Mouse (Mus musculus): ENCODE measurements around the gene Daw1. TPM values are rescaled to one million over a fixed set of nuclear protein-coding genes. Genes with fewer than 3 reads are reported as not detected.

The Daw1 gene
- not detected in 2 replicates for polyA plus RNA-seq (2015; fragmentation: Nextera tagmentation; extraction: Ambion mirVana)

DNA sequence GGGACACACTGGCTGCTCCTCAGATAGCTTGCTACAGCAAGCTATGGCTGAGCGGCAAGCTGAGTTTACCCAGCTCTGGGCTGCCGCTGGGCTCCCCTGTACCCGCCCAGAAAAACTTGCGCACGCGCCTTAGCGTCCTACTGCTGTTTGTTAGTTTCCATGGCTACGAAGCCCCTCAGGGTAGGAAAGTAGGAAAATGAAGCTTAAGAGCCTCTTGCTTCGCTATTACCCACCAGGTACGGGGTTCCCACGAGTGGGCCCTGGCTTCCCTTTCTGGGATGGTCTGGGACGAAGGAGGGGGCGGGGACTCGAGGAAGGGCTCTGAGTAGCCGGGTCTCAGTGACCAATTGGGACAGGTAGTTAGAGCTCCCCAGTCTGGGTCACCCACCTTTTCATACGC lies at the start of gene Daw1:
TSS of gene Daw1 (plus strand) at position 150 of the 400 bp plus-strand sequence.
- no peak within 1 kb of the TSS for H3K9ac ChIP-seq
- DNase-seq (peak; percentile 7), ATAC-seq (ENCODE audit: low read depth) (no peak; the same call in 1 of the 2 replicates)
- peak within 1 kb of the TSS; percentile 52 for H3K4me3 ChIP-seq (replicated peaks)
- peak within 1 kb of the TSS; percentile 58 for H3K4me2 ChIP-seq
- no peaks in the 10 kb centered on the region for H3K36me3 ChIP-seq
- 1% methylated on average over 16 of the region's 16 CpGs for WGBS (ENCODE audit: insufficient replicate concordance)
- H3K4me1 ChIP-seq (replicated peaks): no peaks in the 10 kb centered on the region
- H3K27ac ChIP-seq: no peak within 1 kb of the TSS
- H3K27me3 ChIP-seq: no peaks in the 10 kb centered on the region
- H3K9me3 ChIP-seq (replicated peaks): no peaks in the 10 kb centered on the region

DNA sequence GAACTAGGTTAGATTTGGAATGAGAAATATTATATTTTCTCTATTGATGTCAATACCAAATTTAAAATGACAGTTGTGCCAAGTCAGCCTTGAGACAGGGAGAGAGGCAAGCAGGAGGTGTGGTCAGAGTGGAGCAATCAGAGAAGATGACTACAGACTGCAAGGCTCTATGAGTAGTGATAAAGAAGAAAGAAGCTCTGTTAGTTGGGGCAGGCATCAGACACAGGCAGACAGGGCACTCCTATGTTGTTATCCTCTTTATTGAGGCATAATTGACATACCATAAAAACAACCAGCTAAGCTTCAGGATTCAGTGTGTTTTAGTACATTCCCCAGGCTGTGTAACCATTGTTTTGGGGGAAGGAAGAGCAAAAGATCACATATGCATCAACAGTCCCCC lies 48.6 kb upstream of the Daw1 start:
- no peaks in the 10 kb centered on the region for H3K36me3 ChIP-seq
- H3K4me2 ChIP-seq: no peak overlapping the region
- H3K27me3 ChIP-seq: no peaks in the 10 kb centered on the region
- no peak overlapping the region for H3K4me3 ChIP-seq (replicated peaks)
- H3K9ac ChIP-seq: no peak overlapping the region
- no peaks in the 10 kb centered on the region for H3K9me3 ChIP-seq (replicated peaks)
- no peak overlapping the region for H3K27ac ChIP-seq
- ATAC-seq (ENCODE audit: low read depth) (no peak), DNase-seq (no peak)
- H3K4me1 ChIP-seq (replicated peaks): no peaks in the 10 kb centered on the region

DNA sequence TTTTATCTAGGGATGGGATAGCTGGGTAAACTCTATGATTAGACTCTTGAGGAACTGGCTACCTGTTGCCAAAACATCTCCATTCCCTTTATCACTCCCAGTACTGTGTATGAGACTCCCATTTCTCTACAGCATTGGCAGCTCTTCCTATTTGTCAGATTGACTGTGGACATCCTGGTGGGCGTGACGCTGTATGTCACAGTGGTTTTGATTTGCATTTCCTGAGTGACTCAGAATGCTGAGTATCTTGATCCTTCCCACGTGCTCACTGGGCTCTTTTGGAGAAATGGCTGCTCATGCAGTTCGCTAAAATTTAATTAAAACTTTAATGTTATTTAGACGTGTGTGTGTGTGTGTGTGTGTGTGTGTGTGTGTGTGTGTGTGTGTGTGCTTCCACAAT lies 47.8 kb upstream of the Daw1 start:
- Histone ChIP-seq H3K4me1 (replicated peaks) (no peaks in the 10 kb centered on the region), H3K9me3 (replicated peaks) (no peaks in the 10 kb centered on the region), H3K4me3 (replicated peaks) (no peak overlapping the region), H3K36me3 (no peaks in the 10 kb centered on the region), H3K9ac (no peak overlapping the region), H3K4me2 (no peak overlapping the region), H3K27me3 (no peaks in the 10 kb centered on the region), H3K27ac (no peak overlapping the region)
- WGBS (ENCODE audit: insufficient replicate concordance): 31% methylated on average over 5 of the region's 5 CpGs
- DNase-seq (no peak), ATAC-seq (ENCODE audit: low read depth) (no peak)

DNA sequence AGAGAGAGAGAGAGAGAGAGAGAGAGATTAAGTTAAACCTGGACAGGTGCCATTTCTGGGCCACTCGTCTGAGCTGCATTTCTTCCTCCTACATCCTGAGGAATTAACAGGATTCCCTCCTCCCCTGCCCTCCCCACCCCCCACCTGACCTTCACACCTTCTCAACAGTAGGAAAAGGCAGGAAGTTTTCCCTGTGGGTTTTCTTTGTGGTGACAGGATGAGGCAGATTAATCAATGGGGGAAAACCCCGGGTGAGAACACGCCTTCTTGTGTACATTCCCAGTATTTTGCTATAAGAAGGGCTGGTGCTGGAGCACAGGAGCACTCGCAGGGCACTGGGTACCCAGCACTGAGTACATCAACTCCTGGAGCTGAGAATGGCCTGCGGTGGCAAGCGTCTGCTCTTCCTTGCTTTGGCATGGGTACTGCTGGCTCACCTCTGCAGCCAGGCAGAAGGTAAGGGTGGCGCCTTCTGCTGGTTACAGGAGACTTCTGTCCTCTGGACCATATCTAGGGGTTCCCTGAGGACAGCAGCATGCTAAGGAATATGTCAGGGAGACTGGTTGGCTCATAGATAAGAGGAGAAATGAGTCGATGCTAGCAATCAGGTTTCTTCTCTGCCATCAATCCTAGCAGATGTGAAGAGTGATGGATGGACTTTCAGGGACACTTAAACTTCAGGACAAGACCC lies 43.0 kb upstream of the Daw1 start, which contains the start of gene Ccl20:
TSS of gene Ccl20 (plus strand) at position 320 of the 691 bp plus-strand sequence.
- WGBS (ENCODE audit: insufficient replicate concordance): 21% methylated on average over 8 of the region's 8 CpGs
- Histone ChIP-seq H3K4me2 (no peak within 1 kb of the TSS), H3K4me1 (replicated peaks) (no peaks in the 10 kb centered on the region), H3K27ac (no peak within 1 kb of the TSS), H3K4me3 (replicated peaks) (no peak within 1 kb of the TSS), H3K27me3 (no peaks in the 10 kb centered on the region), H3K36me3 (no peaks in the 10 kb centered on the region), H3K9me3 (replicated peaks) (no peaks in the 10 kb centered on the region), H3K9ac (no peak within 1 kb of the TSS)
- DNase-seq (no peak), ATAC-seq (ENCODE audit: low read depth) (no peak)

DNA sequence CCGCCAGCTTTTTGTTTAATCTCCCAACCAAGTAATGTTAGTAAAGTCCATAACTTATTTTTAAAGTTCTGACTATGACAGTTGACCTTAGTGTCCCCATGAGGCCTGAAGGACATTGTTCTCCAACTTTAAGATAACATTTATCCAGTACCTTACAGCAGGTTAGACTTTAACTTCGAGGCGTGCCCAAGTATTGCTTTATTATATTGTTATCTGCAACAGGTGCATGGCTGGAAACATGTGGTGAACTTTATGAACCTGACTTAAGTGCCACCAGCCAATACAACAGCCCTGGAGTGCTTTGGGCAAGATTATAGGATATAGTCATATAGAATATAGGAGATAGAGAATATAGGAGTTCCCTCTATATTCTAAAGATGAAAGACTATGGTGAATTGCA lies 42.3 kb upstream of the Daw1 start:
- DNase-seq: no peak
- Histone ChIP-seq H3K27me3 (no peaks in the 10 kb centered on the region), H3K4me3 (replicated peaks) (no peak overlapping the region), H3K36me3 (no peaks in the 10 kb centered on the region), H3K9me3 (replicated peaks) (no peaks in the 10 kb centered on the region), H3K27ac (no peak overlapping the region), H3K4me2 (no peak overlapping the region), H3K9ac (no peak overlapping the region), H3K4me1 (replicated peaks) (no peaks in the 10 kb centered on the region)
- ATAC-seq (ENCODE audit: low read depth): no peak
- WGBS (ENCODE audit: insufficient replicate concordance): 81% methylated on average over 3 of the region's 3 CpGs

DNA sequence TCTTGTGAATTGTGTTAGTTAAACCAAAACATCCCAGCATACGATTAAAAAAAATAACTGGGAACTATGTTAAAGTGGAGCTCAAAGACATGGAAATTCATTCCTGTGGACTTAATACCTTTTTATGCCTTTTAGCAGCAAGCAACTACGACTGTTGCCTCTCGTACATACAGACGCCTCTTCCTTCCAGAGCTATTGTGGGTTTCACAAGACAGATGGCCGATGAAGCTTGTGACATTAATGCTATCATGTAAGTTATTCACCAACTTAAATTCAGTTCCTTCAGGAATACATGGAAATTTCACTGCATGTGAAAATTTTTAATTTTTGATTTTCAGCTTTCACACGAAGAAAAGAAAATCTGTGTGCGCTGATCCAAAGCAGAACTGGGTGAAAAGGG lies 41.9 kb upstream of the Daw1 start:
- no peak overlapping the region for H3K4me2 ChIP-seq
- H3K4me1 ChIP-seq (replicated peaks): no peaks in the 10 kb centered on the region
- no peak overlapping the region for H3K27ac ChIP-seq
- no peaks in the 10 kb centered on the region for H3K27me3 ChIP-seq
- no peak for DNase-seq
- H3K4me3 ChIP-seq (replicated peaks): no peak overlapping the region
- no peaks in the 10 kb centered on the region for H3K9me3 ChIP-seq (replicated peaks)
- H3K36me3 ChIP-seq: no peaks in the 10 kb centered on the region
- no peak for ATAC-seq (ENCODE audit: low read depth)
- 68% methylated on average over 7 of the region's 7 CpGs for WGBS (ENCODE audit: insufficient replicate concordance)
- no peak overlapping the region for H3K9ac ChIP-seq

DNA sequence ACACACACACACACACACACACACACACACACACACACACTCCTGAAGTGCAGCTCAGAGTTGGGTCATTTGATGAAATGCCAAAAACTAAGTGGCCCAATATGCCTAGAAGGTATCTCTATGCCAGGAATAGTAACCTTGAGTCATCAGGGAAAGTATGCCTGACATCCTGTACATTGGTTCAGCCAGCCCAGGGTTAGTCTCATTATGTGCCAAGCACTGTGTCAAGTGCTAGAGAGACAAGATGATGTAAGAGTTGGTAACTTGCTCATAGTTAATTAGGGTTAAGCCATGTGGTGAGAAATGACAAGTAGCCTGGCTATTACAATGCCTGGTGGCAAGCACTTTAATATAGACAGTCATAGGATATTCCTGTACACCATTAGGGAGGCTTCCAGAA lies 39.6 kb upstream of the Daw1 start:
- Histone ChIP-seq H3K27me3 (no peaks in the 10 kb centered on the region), H3K27ac (no peak overlapping the region), H3K4me3 (replicated peaks) (no peak overlapping the region), H3K4me1 (replicated peaks) (no peaks in the 10 kb centered on the region), H3K4me2 (no peak overlapping the region), H3K36me3 (no peaks in the 10 kb centered on the region), H3K9ac (no peak overlapping the region), H3K9me3 (replicated peaks) (no peaks in the 10 kb centered on the region)
- ATAC-seq (ENCODE audit: low read depth): no peak
- DNase-seq: no peak

DNA sequence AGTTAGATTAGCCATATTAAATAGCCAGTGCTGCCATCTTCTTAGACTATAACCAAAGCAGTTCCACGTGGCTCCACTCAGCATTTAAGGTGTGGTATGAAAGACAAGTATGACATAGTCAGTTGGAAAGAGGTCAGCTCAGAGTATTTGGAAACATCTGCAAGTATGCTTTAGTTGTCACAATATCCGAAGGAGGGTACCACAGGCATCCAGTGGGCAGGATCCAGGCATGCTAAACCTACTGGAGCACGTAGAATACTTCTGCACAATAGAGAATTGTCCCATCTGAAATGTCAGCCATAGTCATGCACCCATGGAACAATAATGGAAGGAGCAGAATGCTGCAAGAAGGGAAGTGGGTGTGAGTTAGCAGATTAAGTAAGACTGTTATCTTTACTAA lies 39.2 kb upstream of the Daw1 start:
- 47% methylated on average over 3 of the region's 3 CpGs for WGBS (ENCODE audit: insufficient replicate concordance)
- no peak for ATAC-seq (ENCODE audit: low read depth)
- DNase-seq: no peak
- H3K9ac ChIP-seq: no peak overlapping the region
- no peaks in the 10 kb centered on the region for H3K4me1 ChIP-seq (replicated peaks)
- no peaks in the 10 kb centered on the region for H3K27me3 ChIP-seq
- H3K36me3 ChIP-seq: no peaks in the 10 kb centered on the region
- H3K4me3 ChIP-seq (replicated peaks): no peak overlapping the region
- H3K4me2 ChIP-seq: no peak overlapping the region
- H3K9me3 ChIP-seq (replicated peaks): no peaks in the 10 kb centered on the region
- H3K27ac ChIP-seq: no peak overlapping the region

DNA sequence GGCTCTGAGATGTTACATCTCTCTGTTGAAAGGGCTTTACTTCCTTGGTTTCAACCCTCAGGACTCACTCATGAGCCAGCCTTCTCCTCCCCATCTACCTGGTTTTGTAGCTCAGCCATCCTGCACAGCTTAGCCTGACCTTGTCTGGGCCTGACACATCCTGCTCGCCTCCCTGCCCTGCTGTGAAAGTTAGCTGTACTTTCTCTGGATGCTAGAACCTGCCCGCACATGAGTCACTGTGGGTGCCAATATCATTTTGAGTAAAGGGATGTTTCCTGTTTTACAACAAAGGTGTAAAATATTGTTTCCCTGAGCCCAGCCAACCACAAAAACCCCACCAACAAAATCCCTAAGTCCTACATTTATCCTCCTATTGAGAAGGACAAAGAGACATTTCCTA lies 36.4 kb upstream of the Daw1 start:
- no peaks in the 10 kb centered on the region for H3K36me3 ChIP-seq
- ATAC-seq (ENCODE audit: low read depth) (no peak), DNase-seq (no peak)
- H3K4me3 ChIP-seq (replicated peaks): no peak overlapping the region
- no peaks in the 10 kb centered on the region for H3K27me3 ChIP-seq
- no peak overlapping the region for H3K4me2 ChIP-seq
- no peaks in the 10 kb centered on the region for H3K4me1 ChIP-seq (replicated peaks)
- 70% methylated on average over 2 of the region's 2 CpGs for WGBS (ENCODE audit: insufficient replicate concordance)
- H3K27ac ChIP-seq: no peak overlapping the region
- H3K9me3 ChIP-seq (replicated peaks): no peaks in the 10 kb centered on the region
- no peak overlapping the region for H3K9ac ChIP-seq

DNA sequence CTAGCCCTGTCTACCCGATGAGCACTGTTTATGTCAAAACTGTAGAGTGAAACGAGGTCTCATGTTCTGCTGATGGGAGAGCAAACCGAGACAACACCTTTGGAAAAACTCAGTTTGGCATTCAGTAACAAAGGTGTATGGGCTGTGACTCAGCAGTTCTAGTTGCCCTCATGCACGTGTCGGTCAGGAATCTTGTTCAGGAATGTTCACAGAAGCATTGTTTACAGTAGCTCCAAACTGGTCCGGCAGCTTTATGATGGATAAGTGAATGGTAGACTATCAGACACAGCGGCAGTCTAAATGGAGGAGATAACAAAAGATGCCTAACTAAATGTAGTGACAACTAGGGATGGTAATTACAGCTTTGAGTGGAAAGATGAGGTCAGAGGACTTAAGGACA lies 23.7 kb upstream of the Daw1 start:
- DNase-seq (no peak), ATAC-seq (ENCODE audit: low read depth) (no peak)
- no peak overlapping the region for H3K9ac ChIP-seq
- no peak overlapping the region for H3K27ac ChIP-seq
- no peaks in the 10 kb centered on the region for H3K36me3 ChIP-seq
- H3K4me1 ChIP-seq (replicated peaks): no peaks in the 10 kb centered on the region
- no peak overlapping the region for H3K4me3 ChIP-seq (replicated peaks)
- WGBS (ENCODE audit: insufficient replicate concordance): 60% methylated on average over 7 of the region's 7 CpGs
- no peak overlapping the region for H3K4me2 ChIP-seq
- H3K9me3 ChIP-seq (replicated peaks): no peaks in the 10 kb centered on the region
- no peaks in the 10 kb centered on the region for H3K27me3 ChIP-seq

DNA sequence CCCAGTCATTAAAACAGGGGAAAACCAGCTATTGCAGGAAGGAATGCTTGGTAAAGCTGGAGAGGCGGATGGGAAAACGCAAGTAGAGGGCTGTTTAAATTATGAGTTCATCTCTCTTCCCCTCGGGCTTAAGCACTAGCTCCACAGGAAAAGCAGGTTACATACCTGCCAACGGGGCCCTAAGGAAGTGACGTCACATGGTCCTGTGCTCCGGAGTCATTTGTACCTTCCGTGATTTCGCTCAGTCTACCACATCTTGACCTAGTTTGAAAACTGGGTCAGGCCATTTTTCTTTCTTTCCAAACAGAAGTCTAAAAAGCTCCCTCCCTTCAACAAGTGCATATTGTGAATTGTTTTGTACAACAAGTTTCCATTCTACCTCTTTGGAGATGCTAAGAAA lies 21.7 kb upstream of the Daw1 start:
- no peaks in the 10 kb centered on the region for H3K27me3 ChIP-seq
- DNase-seq (no peak), ATAC-seq (ENCODE audit: low read depth) (no peak)
- H3K27ac ChIP-seq: no peak overlapping the region
- H3K4me1 ChIP-seq (replicated peaks): no peaks in the 10 kb centered on the region
- 72% methylated on average over 8 of the region's 8 CpGs for WGBS (ENCODE audit: insufficient replicate concordance)
- no peak overlapping the region for H3K9ac ChIP-seq
- H3K9me3 ChIP-seq (replicated peaks): no peaks in the 10 kb centered on the region
- no peaks in the 10 kb centered on the region for H3K36me3 ChIP-seq
- no peak overlapping the region for H3K4me2 ChIP-seq
- no peak overlapping the region for H3K4me3 ChIP-seq (replicated peaks)

DNA sequence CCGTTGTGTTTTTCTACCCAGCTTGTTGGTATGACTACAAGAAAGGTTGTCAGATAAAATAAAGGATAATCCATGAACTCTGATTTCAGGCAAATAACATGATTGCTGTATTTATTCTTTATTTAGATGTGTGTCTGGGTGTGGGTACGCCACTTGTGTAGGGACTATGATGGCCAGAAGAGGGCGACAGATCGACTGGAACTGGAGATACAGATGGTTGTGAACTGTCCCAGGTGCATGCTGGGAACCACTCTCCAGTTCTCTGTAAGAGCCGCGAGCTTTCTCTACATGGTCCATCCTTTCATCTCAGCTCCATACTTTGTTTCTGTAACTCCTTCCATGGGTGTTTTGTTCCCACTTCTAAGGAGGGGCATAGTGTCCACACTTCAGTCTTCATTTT lies 20.8 kb upstream of the Daw1 start:
- H3K4me3 ChIP-seq (replicated peaks): no peak overlapping the region
- H3K27ac ChIP-seq: no peak overlapping the region
- H3K27me3 ChIP-seq: no peaks in the 10 kb centered on the region
- H3K36me3 ChIP-seq: no peaks in the 10 kb centered on the region
- no peak overlapping the region for H3K9ac ChIP-seq
- no peak for ATAC-seq (ENCODE audit: low read depth)
- H3K4me2 ChIP-seq: no peak overlapping the region
- WGBS (ENCODE audit: insufficient replicate concordance): 62% methylated on average over 6 of the region's 6 CpGs
- no peaks in the 10 kb centered on the region for H3K4me1 ChIP-seq (replicated peaks)
- H3K9me3 ChIP-seq (replicated peaks): no peaks in the 10 kb centered on the region
- DNase-seq: no peak

Data from liver, embryonic 13.5 days (tissue).